Mouse (Mus musculus) midbrain, embryonic 10.5 days (tissue): ENCODE data around the gene Myo1d. TPM values are rescaled to one million over a fixed set of nuclear protein-coding genes. Genes with fewer than 3 reads are reported as not detected.
A peak's percentile ranks its signal among the peaks of the same experiment; 100 is the strongest.

ENCODE experiments used
- DNase-seq: peaks from one replicate; pipeline ENCODE4 v3.0.0-alpha.2; 2017; ENCODE audit warnings: low spot score
- H3K27ac ChIP-seq: fragments of 300-500 bp; sonication (generic); replicated peaks from 2 replicates; pipeline ENCODE4 v1.5.1; 2016; ENCODE audit warnings: mild to moderate bottlenecking
- H3K27me3 ChIP-seq: fragments of 300-500 bp; sonication (generic); 2 replicates; pipeline ENCODE4 v1.6.1; 2016; ENCODE audit warnings: low read depth, mild to moderate bottlenecking; ENCODE audit not compliant: poor library complexity, severe bottlenecking
- H3K36me3 ChIP-seq: fragments of 300-500 bp; sonication (generic); 2 replicates; pipeline ENCODE4 v1.6.1; 2016; ENCODE audit warnings: mild to moderate bottlenecking, moderate library complexity
- H3K4me1 ChIP-seq: fragments of 300-500 bp; sonication (generic); 2 replicates; pipeline ENCODE4 v1.6.1; 2016
- H3K4me3 ChIP-seq: fragments of 300-500 bp; sonication (generic); 2 replicates; pipeline ENCODE4 v1.5.1; 2016; ENCODE audit warnings: mild to moderate bottlenecking, moderate library complexity
- H3K9me3 ChIP-seq: fragments of 300-500 bp; sonication (generic); replicated peaks from 2 replicates; pipeline ENCODE4 v1.6.1; 2016; ENCODE audit warnings: mild to moderate bottlenecking
- WGBS: fragments of 180-500 bp; shearing (Covaris S2); methylation state at CpG from one replicate; pipeline ENCODE4 v1.1.7; 2016; 5-methylcytosine and 5-hydroxymethylcytosine counted together
- polyA plus RNA-seq: library from polyadenylated mRNA; unstranded; fragments of >200 nt; fragmentation: Nextera tagmentation; extraction: Ambion mirVana; gene quantifications from 2 replicates; pipeline ENCODE4 v1.2.1, GENCODE M21; 2016

The Myo1d gene
- polyA plus RNA-seq, 1 experiment from 2014 or later, result 2.3 TPM

GRCm38 (mm10) chr11:80700611-80701010, 79.2 kb downstream of the Myo1d start:
- no peaks in the 10 kb centered on the region for H3K36me3 ChIP-seq
- no peaks in the 10 kb centered on the region for H3K9me3 ChIP-seq
- H3K4me3 ChIP-seq, result no peak overlapping the region
- H3K4me1 ChIP-seq, result no peaks in the 10 kb centered on the region
- DNase-seq, result no peak
- H3K27me3 ChIP-seq, result no peaks in the 10 kb centered on the region
- WGBS, result 76% methylated on average over 4 of the region's 4 CpGs
- H3K27ac ChIP-seq, result no peak overlapping the region

GRCm38 (mm10) chr11:80698721-80699120, 81.1 kb downstream of the Myo1d start:
- 87% methylated on average over 3 of the region's 3 CpGs for WGBS
- Histone ChIP-seq H3K4me3 (no peak overlapping the region), H3K36me3 (no peaks in the 10 kb centered on the region), H3K27me3 (no peaks in the 10 kb centered on the region), H3K9me3 (no peaks in the 10 kb centered on the region), H3K27ac (no peak overlapping the region), H3K4me1 (no peaks in the 10 kb centered on the region)
- no peak for DNase-seq

DNA sequence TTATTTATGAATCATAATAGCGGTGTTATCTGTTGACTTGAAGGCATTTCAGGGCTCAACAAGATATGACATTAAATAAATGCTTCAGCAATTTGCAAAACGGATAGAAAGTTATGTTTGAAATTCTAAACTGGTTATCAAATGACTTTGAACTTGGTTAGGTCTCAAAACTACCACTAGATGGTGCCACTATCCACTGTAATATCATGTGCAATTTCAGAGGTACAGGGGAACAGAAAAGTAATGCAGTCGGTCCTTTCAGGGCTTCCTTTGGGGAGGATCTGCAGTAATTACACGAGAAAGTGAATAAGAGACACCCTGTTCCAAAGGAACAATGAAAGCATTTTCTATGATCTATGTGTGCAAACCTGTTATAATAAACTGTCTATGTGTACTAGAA, 83.5 kb downstream of the Myo1d start:
- H3K9me3 ChIP-seq, result no peaks in the 10 kb centered on the region
- no peaks in the 10 kb centered on the region for H3K36me3 ChIP-seq
- H3K27me3 ChIP-seq, result no peaks in the 10 kb centered on the region
- WGBS, result 28% methylated on average over 4 of the region's 4 CpGs
- no peaks in the 10 kb centered on the region for H3K4me1 ChIP-seq
- no peak overlapping the region for H3K27ac ChIP-seq
- no peak overlapping the region for H3K4me3 ChIP-seq
- DNase-seq, result no peak

- H3K4me3 ChIP-seq, result no peak overlapping the region
- H3K4me1 ChIP-seq, result no peaks in the 10 kb centered on the region
- WGBS, result 90% methylated on average over 5 of the region's 5 CpGs
- no peaks in the 10 kb centered on the region for H3K9me3 ChIP-seq
- no peak for DNase-seq
- no peak overlapping the region for H3K27ac ChIP-seq
- H3K36me3 ChIP-seq, result no peaks in the 10 kb centered on the region
- H3K27me3 ChIP-seq, result no peaks in the 10 kb centered on the region
Observed at GRCm38 (mm10) chr11:80684603-80685002, 95.2 kb downstream of the Myo1d start.

DNA sequence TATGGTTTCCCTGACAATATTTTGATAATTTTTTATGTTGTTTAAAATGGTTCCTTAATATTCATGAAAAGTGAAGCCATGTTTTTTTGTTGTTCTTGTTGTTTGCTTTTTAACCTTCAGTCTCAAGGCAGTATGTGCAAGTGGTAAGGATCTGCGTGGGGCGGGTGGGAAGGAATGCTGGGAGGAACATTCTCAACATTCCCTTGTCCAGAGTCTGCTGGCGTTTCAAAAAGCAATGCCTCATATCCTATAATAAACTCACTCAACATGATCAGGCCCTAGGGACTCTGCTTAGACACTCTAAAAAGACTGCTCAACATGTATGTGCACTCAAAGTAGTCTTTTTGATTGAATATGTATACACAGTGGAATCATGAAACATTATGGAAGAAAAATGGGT, 97.1 kb downstream of the Myo1d start:
- H3K27ac ChIP-seq, result no peak overlapping the region
- 76% methylated on average over 3 of the region's 3 CpGs for WGBS

DNA sequence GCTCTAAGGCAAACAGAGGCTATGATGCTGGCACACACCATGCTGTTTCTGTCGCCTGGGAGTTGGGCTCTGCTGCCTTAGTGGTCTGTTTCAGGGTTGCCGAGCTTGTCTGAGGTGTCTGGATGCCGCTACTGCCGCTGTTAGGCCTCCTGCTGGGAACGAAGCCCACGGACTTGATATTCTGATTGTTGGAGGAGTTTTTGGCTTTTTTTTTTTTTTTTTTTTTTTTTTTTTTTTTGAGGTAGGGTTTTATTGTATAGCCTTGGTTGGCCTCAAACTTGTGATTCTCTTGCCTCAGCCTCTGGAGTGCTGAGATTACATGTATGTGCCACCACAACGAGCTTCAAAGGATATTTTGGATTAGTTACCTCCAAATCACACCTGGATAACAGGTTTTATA, 106.8 kb downstream of the Myo1d start:
- no peak overlapping the region for H3K27ac ChIP-seq

More for the DNA sequence above, 97.1 kb downstream of the Myo1d start:
- H3K4me1 ChIP-seq, result no peaks in the 10 kb centered on the region
- no peaks in the 10 kb centered on the region for H3K36me3 ChIP-seq
- no peaks in the 10 kb centered on the region for H3K27me3 ChIP-seq
- DNase-seq, result no peak
- H3K4me3 ChIP-seq, result no peak overlapping the region
- no peaks in the 10 kb centered on the region for H3K9me3 ChIP-seq

GRCm38 (mm10) chr11:80670391-80670790, 109.4 kb downstream of the Myo1d start:
- no peaks in the 10 kb centered on the region for H3K27me3 ChIP-seq
- 0 out of 2 replicates have a peak overlapping the region, but pooled peaks have one; percentile 42 for H3K27ac ChIP-seq
- no peaks in the 10 kb centered on the region for H3K36me3 ChIP-seq
- no peak for DNase-seq
- no peak overlapping the region for H3K4me3 ChIP-seq
- no peaks in the 10 kb centered on the region for H3K9me3 ChIP-seq
- 57% methylated on average over 1 of the region's 1 CpGs for WGBS
- no peaks in the 10 kb centered on the region for H3K4me1 ChIP-seq

More for the DNA sequence above, 106.8 kb downstream of the Myo1d start:
- no peaks in the 10 kb centered on the region for H3K4me1 ChIP-seq
- H3K36me3 ChIP-seq, result no peaks in the 10 kb centered on the region
- DNase-seq, result no peak
- no peaks in the 10 kb centered on the region for H3K27me3 ChIP-seq
- H3K9me3 ChIP-seq, result no peaks in the 10 kb centered on the region
- no peak overlapping the region for H3K4me3 ChIP-seq
- 55% methylated on average over 7 of the region's 7 CpGs for WGBS

GRCm38 (mm10) chr11:80669934-80670333, 109.9 kb downstream of the Myo1d start:
- Histone ChIP-seq H3K4me3 (no peak overlapping the region), H3K4me1 (no peaks in the 10 kb centered on the region), H3K27ac (0 out of 2 replicates have a peak overlapping the region, but pooled peaks have one; percentile 42), H3K27me3 (no peaks in the 10 kb centered on the region), H3K9me3 (no peaks in the 10 kb centered on the region), H3K36me3 (no peaks in the 10 kb centered on the region)
- WGBS, result 79% methylated on average over 4 of the region's 4 CpGs
- DNase-seq, result no peak

DNA sequence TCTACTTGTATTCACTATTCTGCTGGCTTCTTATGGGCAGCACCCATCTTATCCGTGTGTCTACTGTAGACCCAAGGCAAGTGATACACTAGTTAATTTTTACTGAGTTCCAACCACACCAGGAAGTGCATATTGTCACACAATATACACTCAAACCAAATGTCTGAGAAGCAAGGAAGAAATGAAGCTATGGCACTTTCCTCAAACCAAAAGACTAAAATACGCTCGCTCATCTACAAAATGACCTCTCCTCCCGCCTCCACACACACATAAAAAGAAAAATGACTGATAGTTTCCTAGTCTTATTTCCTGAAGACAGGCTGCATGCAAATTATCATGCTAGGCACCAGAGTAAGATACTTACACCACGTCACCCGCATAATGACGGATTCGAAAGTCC, 113.6 kb downstream of the Myo1d start:
- Histone ChIP-seq H3K4me3 (no peak overlapping the region), H3K27ac (no peak overlapping the region), H3K9me3 (no peaks in the 10 kb centered on the region), H3K4me1 (no peaks in the 10 kb centered on the region), H3K36me3 (no peaks in the 10 kb centered on the region), H3K27me3 (no peaks in the 10 kb centered on the region)
- WGBS, result 92% methylated on average over 8 of the region's 8 CpGs
- DNase-seq, result no peak

DNA sequence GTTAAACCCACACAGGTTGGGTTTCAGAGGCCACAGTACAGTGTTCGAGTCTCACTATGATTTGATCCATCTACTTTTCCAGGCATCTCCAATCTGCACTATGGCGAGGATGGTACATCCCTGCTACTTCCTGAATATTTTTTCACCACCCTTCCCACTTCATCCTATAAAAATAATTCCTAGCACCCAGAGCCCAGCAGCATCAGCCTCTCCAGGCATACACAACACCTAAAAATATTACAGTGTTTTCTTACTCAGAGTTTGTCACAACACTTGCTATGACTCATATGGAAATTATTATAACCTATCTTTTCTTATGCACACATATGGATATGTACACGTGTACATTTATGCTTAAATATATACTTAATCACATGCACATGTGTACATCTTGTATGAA, 115.6 kb downstream of the Myo1d start:
- Histone ChIP-seq H3K4me3 (no peak overlapping the region), H3K27ac (no peak overlapping the region), H3K27me3 (no peaks in the 10 kb centered on the region), H3K36me3 (no peaks in the 10 kb centered on the region), H3K9me3 (no peaks in the 10 kb centered on the region), H3K4me1 (no peaks in the 10 kb centered on the region)
- 88% methylated on average over 3 of the region's 3 CpGs for WGBS
- no peak for DNase-seq

DNA sequence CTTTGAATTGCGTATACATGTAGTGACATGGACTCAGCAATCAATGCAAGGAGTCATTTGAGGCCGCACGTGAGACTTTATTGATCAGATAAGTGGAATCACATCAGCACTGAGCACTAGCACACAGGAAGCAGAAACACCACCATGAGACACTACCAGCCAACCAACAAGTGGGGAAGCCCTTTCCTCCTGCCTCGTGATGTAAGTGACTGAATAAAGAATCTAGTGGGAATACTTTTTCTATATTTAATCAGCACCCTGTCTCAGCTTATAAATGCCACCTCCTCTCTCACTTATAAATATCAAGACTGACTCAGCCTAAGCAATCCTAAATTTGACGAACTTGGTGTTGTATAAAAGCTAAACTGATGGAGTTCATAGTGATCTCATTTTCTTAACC, 134.7 kb downstream of the Myo1d start:
- Histone ChIP-seq H3K27me3 (no peaks in the 10 kb centered on the region), H3K36me3 (no peaks in the 10 kb centered on the region), H3K4me1 (no peaks in the 10 kb centered on the region), H3K9me3 (no peaks in the 10 kb centered on the region), H3K4me3 (no peak overlapping the region), H3K27ac (no peak overlapping the region)
- WGBS, result 91% methylated on average over 5 of the region's 5 CpGs
- no peak for DNase-seq

DNA sequence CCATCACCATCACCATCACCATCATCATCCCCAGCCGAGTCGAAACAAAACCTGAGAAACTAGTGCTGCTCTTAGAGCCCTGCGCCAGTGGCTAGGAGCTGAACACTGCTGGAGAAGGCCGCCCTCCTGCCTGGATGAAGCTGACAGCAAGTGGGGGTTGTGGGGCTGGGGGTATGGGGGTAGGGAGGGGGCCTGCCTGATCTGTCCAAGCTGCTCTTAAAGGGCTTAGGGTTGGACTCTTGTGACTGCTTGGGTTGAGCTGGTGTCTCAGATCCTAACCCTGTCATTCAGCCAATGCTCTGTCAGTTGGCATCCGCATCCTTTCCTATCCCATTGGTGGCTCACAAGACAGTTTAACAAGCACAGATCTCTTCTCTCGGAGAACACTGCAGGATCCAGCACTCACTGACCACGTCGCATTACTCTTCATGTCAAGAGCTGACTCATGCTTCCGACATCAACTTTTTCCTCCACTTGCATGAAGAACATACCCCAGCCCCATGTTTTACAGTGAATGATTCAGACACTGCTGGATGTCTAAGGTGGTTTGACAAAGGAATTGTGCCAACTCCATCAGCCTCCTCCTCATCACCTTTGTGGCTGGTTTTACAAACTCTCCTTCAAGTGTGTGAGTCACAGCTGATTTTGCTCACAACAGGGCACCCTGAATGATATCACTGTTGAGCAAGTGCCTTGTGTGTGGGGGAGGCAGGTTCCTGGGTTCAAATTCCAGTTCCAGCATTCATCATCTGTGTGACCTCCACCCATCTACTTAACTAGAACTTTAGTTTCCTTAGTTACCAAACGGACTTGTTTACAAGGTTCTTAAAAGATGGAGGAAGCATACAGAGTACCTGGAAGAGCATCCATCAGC, 150.6 kb downstream of the Myo1d start:
- 87% methylated on average over 10 of the region's 10 CpGs for WGBS
- no peak overlapping the region for H3K27ac ChIP-seq

DNA sequence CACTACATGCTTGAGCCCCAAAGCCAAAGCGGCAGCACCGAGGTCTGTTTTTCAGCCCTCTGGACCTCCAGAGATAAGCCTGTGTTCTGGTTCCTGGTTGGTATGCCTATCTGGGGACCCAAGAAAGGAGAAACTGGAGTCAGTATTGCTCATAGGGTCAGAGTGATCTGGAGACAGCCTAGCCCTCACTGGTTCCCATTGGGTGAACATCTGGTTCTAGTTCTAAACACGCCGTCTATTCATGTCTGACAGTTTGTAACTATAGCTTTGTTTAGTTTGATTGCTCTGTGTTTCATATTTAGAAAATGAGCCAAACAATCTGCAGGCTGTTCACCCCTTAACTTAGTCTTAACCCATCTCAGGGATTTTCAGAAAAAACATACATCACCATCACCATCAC, 151.2 kb downstream of the Myo1d start:
- Histone ChIP-seq H3K36me3 (no peaks in the 10 kb centered on the region), H3K4me3 (no peak overlapping the region), H3K27me3 (peaks cover 18% of the 10 kb centered on the region; the same call in 1 of the 2 replicates), H3K27ac (no peak overlapping the region), H3K9me3 (no peaks in the 10 kb centered on the region), H3K4me1 (no peaks in the 10 kb centered on the region)
- DNase-seq, result no peak
- 89% methylated on average over 4 of the region's 4 CpGs for WGBS

More for the DNA sequence above, 150.6 kb downstream of the Myo1d start:
- Histone ChIP-seq H3K9me3 (no peaks in the 10 kb centered on the region), H3K4me1 (no peaks in the 10 kb centered on the region), H3K27me3 (peaks cover 17% of the 10 kb centered on the region; the same call in 1 of the 2 replicates), H3K4me3 (no peak overlapping the region), H3K36me3 (no peaks in the 10 kb centered on the region)
- DNase-seq, result no peak
